Mouse (Mus musculus) midbrain, embryonic 13.5 days (tissue): ENCODE results near the gene Gse1. TPM values are rescaled to one million over a fixed set of nuclear protein-coding genes. Genes with fewer than 3 reads are reported as not detected.

Experiments used
- ATAC-seq: fragments of 200-750 bp; cut with Nextera tagmentation; 2 replicates; pipeline ENCODE4 v1.8.0; 2017; ENCODE audit warnings: mild to moderate bottlenecking, moderate TSS enrichment, moderate library complexity
- H3K27ac ChIP-seq: fragments of 300-500 bp; sonication (generic); 2 replicates; pipeline ENCODE4 v1.5.1; 2015; ENCODE audit warnings: inconsistent platforms, mild to moderate bottlenecking, moderate library complexity
- H3K27me3 ChIP-seq: fragments of 300-500 bp; sonication (generic); 2 replicates; pipeline ENCODE4 v1.6.1; 2015; ENCODE audit warnings: mild to moderate bottlenecking, inconsistent platforms
- H3K36me3 ChIP-seq: fragments of 300-500 bp; sonication (generic); 2 replicates; pipeline ENCODE4 v1.6.1; 2015; ENCODE audit warnings: mild to moderate bottlenecking, inconsistent platforms
- H3K4me1 ChIP-seq: fragments of 300-500 bp; sonication (generic); replicated peaks from 2 replicates; pipeline ENCODE4 v1.6.1; 2015; ENCODE audit warnings: inconsistent platforms
- H3K4me2 ChIP-seq: fragments of 300-500 bp; sonication (generic); replicated peaks from 2 replicates; pipeline ENCODE4 v1.6.1; 2015; ENCODE audit warnings: moderate library complexity, mild to moderate bottlenecking, inconsistent platforms
- H3K4me3 ChIP-seq: fragments of 300-500 bp; sonication (generic); replicated peaks from 2 replicates; pipeline ENCODE4 v1.5.1; 2015; ENCODE audit warnings: mild to moderate bottlenecking, inconsistent platforms
- H3K9ac ChIP-seq: fragments of 300-500 bp; sonication (generic); replicated peaks from 2 replicates; pipeline ENCODE4 v1.6.1; 2015; ENCODE audit warnings: mild to moderate bottlenecking, inconsistent platforms
- H3K9me3 ChIP-seq: fragments of 300-500 bp; sonication (generic); 2 replicates; pipeline ENCODE4 v1.6.1; 2016; ENCODE audit warnings: mild to moderate bottlenecking, inconsistent platforms
- WGBS: fragments of 180-500 bp; shearing (Covaris S2); methylation state at CpG from one replicate; pipeline ENCODE4 v1.1.7; 2015; 5-methylcytosine and 5-hydroxymethylcytosine counted together
- polyA plus RNA-seq: library from polyadenylated mRNA; unstranded; fragments of >200 nt; fragmentation: Nextera tagmentation; extraction: Ambion mirVana; gene quantifications from 2 replicates; pipeline ENCODE4 v1.2.1, GENCODE M21; 2015

The Gse1 gene
- polyA plus RNA-seq, 1 experiment from 2014 or later = 22.5 TPM

- H3K27ac ChIP-seq = peak overlapping the region; percentile 89
- WGBS = 82% methylated on average over 22 of the region's 22 CpGs
Observed at GRCm38 (mm10) chr8:120561539-120562435, 333.5 kb downstream of the Gse1 start.

DNA sequence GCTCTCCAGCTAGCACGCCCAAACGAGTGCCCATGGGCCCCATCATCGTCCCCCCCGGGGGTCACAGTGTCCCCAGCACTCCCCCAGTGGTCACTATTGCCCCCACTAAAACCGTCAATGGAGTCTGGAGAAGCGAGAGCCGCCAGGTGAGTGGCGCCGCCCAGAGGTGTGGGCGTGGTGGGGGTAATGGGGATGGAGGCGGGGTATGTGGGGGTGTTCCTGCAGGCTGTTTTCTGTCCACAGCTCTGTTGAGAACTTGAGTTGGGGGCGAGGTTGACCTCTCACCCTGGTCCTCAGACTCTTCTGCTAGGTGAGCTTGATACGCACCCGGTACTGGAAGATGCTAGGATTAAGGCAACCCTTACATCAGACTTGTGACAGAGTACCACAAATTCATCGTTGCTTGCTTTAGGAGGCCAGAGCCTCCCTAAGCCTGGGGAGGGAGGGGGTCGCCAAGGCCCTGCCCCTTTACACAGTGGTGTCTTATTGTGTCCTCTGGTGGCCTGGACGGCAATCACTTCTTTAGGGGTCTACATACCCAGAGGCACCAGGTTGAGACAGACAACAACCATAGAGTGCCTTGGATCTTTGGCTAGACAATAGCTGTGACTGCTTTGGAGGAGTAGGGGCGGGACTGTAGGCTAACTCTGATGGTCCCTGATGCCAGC, 334.6 kb downstream of the Gse1 start:
- H3K36me3 ChIP-seq = peaks cover 20% of the 10 kb centered on the region
- no peaks in the 10 kb centered on the region for H3K9me3 ChIP-seq
- H3K9ac ChIP-seq = peak overlapping the region; percentile 45
- peak overlapping the region; percentile 89 for H3K27ac ChIP-seq
- no peak; the same call in 1 of the 2 replicates for ATAC-seq
- H3K4me1 ChIP-seq = peaks cover 92% of the 10 kb centered on the region
- H3K4me3 ChIP-seq = no peak overlapping the region
- H3K4me2 ChIP-seq = 0 out of 2 replicates have a peak overlapping the region, but pooled peaks have one; percentile 28
- 77% methylated on average over 18 of the region's 18 CpGs for WGBS
- H3K27me3 ChIP-seq = no peaks in the 10 kb centered on the region

More at GRCm38 (mm10) chr8:120561539-120562435, 333.5 kb downstream of the Gse1 start:
- Histone ChIP-seq H3K27me3 (no peaks in the 10 kb centered on the region), H3K4me1 (peaks cover 100% of the 10 kb centered on the region), H3K9me3 (no peaks in the 10 kb centered on the region), H3K4me3 (no peak overlapping the region), H3K4me2 (no peak overlapping the region), H3K9ac (no peak overlapping the region), H3K36me3 (peaks cover 10% of the 10 kb centered on the region)
- no peak for ATAC-seq

DNA sequence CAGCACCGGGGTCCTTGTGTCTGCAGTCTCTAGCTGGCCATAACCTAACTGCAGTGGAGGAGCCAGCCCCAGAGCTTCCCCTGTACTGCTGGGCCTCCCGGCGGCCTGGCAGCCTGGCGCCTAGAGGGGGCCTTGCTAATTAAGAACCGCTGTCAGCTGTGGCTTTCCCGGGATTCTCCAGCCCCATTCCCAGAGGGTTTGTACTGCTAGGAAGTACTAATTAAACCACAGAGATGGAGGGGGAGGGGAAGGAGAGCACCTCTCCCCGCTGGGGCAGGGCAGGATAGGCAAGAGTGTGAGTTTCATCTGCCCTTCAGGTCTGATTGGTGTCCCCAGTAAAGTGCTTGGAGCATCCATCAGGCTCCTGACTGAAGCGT, 335.1 kb downstream of the Gse1 start:
- Histone ChIP-seq H3K27me3 (no peaks in the 10 kb centered on the region), H3K4me2 (peak overlapping the region; percentile 28; the same call in 1 of the 2 replicates), H3K27ac (peak overlapping the region; percentile 89), H3K9ac (peak overlapping the region; percentile 45), H3K4me1 (peaks cover 87% of the 10 kb centered on the region), H3K9me3 (no peaks in the 10 kb centered on the region), H3K36me3 (peaks cover 26% of the 10 kb centered on the region), H3K4me3 (no peak overlapping the region)
- 9% methylated on average over 8 of the region's 8 CpGs for WGBS
- ATAC-seq = peak; percentile 18

DNA sequence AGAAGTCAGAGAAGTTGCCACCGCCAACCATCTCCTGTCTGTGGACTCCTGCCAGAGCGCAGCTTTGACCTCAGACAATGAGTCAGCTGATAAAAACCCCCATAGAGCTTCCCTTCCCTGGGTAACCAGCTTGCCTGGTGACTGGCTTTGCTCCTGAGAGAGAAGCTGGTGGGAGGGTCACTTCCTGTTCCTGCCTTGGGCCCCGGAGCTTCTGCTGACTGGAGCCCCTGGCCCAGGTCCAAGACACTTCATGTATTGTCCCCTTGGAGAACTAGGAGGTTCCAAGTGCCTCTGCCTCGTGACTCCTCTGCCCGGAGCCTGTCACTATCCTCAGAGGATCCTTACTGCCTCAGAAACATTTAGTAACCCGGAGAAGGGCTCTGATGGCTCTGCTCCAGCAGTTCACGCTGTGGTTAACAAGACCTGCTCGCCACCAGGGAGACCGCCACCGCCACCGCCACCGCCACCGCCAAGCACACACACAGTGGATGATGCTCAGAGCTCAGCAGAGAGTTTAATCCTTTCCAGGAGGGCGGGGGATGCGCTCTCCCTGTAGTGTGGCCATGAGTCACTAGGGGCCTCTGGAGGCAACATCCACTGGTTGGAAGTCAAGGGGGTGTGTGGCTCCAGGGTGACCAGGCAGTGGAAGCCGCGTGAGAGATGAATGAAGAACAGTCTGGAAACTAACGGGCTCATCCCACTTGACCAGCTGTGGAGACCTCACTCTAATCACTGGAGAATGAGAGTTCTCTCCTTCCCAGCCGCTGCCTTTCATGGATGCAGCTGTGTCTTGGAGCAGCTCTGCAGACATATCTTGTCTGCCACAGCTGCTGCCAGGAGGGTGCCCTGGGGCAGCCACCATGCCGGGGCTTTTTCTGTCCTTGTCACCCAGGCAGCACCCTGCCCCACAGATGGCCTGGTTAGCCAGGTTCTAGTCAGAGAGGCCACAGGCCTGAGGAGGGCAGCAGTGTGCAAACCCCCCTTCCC, 335.9 kb downstream of the Gse1 start:
- H3K4me2 ChIP-seq = peak overlapping the region; percentile 28
- H3K27ac ChIP-seq = peak overlapping the region; percentile 89
- 7% methylated on average over 20 of the region's 20 CpGs for WGBS
- H3K36me3 ChIP-seq = peaks cover 30% of the 10 kb centered on the region
- no peaks in the 10 kb centered on the region for H3K9me3 ChIP-seq
- ATAC-seq = peak; percentile 62
- 0 out of 2 replicates have a peak overlapping the region, but pooled peaks have one; percentile 45 for H3K9ac ChIP-seq
- no peak overlapping the region for H3K4me3 ChIP-seq
- H3K4me1 ChIP-seq = peaks cover 78% of the 10 kb centered on the region
- no peaks in the 10 kb centered on the region for H3K27me3 ChIP-seq

GRCm38 (mm10) chr8:120565151-120565711, 337.0 kb downstream of the Gse1 start:
- H3K4me3 ChIP-seq = no peak overlapping the region
- 10% methylated on average over 7 of the region's 7 CpGs for WGBS
- no peak overlapping the region for H3K4me2 ChIP-seq
- peaks cover 40% of the 10 kb centered on the region for H3K36me3 ChIP-seq
- peak overlapping the region; percentile 89 for H3K27ac ChIP-seq
- no peaks in the 10 kb centered on the region for H3K27me3 ChIP-seq
- H3K9me3 ChIP-seq = no peaks in the 10 kb centered on the region
- peak overlapping the region; percentile 21; the same call in 1 of the 2 replicates for H3K9ac ChIP-seq
- H3K4me1 ChIP-seq = peaks cover 75% of the 10 kb centered on the region
- peak; percentile 18 for ATAC-seq

- WGBS = 87% methylated on average over 8 of the region's 8 CpGs
- peaks cover 53% of the 10 kb centered on the region for H3K36me3 ChIP-seq
- H3K9ac ChIP-seq = no peak overlapping the region
- ATAC-seq = no peak
- H3K4me1 ChIP-seq = peaks cover 67% of the 10 kb centered on the region
- H3K9me3 ChIP-seq = no peaks in the 10 kb centered on the region
- no peak overlapping the region for H3K4me3 ChIP-seq
- no peak overlapping the region for H3K27ac ChIP-seq
- no peaks in the 10 kb centered on the region for H3K27me3 ChIP-seq
- no peak overlapping the region for H3K4me2 ChIP-seq
Observed at GRCm38 (mm10) chr8:120566681-120567080, 338.4 kb downstream of the Gse1 start.

DNA sequence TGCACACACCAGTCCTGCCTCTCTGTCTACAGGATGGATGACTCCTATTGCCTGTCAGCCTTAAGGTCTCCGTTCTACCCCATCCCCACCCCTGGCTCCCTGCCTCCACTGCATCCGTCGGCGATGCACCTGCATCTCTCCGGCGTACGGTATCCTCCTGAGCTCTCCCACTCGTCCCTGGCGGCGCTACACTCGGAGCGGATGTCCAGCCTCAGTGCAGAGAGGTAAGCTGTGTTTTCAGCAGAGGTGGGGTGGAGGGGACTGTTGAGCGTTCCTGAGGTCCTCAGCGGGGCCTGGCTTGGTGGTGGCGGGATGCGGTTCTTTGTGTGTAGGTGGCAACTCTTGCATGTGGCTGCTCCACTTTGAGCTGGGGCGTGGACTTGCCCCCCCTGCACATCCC, 339.5 kb downstream of the Gse1 start:
- WGBS = 96% methylated on average over 17 of the region's 17 CpGs
- Histone ChIP-seq H3K27ac (peak overlapping the region; percentile 19; the same call in 1 of the 2 replicates), H3K4me2 (no peak overlapping the region), H3K9ac (no peak overlapping the region), H3K4me1 (peaks cover 61% of the 10 kb centered on the region), H3K36me3 (peaks cover 64% of the 10 kb centered on the region), H3K9me3 (no peaks in the 10 kb centered on the region), H3K4me3 (no peak overlapping the region), H3K27me3 (no peaks in the 10 kb centered on the region)
- no peak for ATAC-seq

- Histone ChIP-seq H3K4me1 (peaks cover 55% of the 10 kb centered on the region), H3K27ac (no peak overlapping the region), H3K9ac (no peak overlapping the region), H3K9me3 (no peaks in the 10 kb centered on the region), H3K4me2 (no peak overlapping the region), H3K27me3 (no peaks in the 10 kb centered on the region), H3K4me3 (no peak overlapping the region), H3K36me3 (peaks cover 69% of the 10 kb centered on the region)
- no peak for ATAC-seq
- 95% methylated on average over 37 of the region's 37 CpGs for WGBS
Observed at GRCm38 (mm10) chr8:120568164-120568798, 340.0 kb downstream of the Gse1 start.

GRCm38 (mm10) chr8:120569123-120569522, 340.9 kb downstream of the Gse1 start:
- Histone ChIP-seq H3K4me1 (peaks cover 51% of the 10 kb centered on the region), H3K4me3 (no peak overlapping the region), H3K9me3 (no peaks in the 10 kb centered on the region), H3K4me2 (no peak overlapping the region), H3K9ac (no peak overlapping the region), H3K36me3 (peaks cover 78% of the 10 kb centered on the region), H3K27ac (peak overlapping the region; percentile 7), H3K27me3 (no peaks in the 10 kb centered on the region)
- WGBS = 96% methylated on average over 17 of the region's 17 CpGs
- ATAC-seq = no peak

GRCm38 (mm10) chr8:120569939-120570715, 341.9 kb downstream of the Gse1 start:
- Histone ChIP-seq H3K4me1 (peaks cover 44% of the 10 kb centered on the region), H3K27me3 (no peaks in the 10 kb centered on the region), H3K9ac (no peak overlapping the region), H3K4me3 (no peak overlapping the region), H3K9me3 (no peaks in the 10 kb centered on the region), H3K4me2 (no peak overlapping the region), H3K27ac (peak overlapping the region; percentile 7; the same call in 1 of the 2 replicates), H3K36me3 (peaks cover 88% of the 10 kb centered on the region)
- WGBS = 60% methylated on average over 13 of the region's 13 CpGs
- ATAC-seq = no peak
